Mouse (Mus musculus) spleen, postnatal 36 days (tissue): ENCODE measurements around the gene Smarcd1.
"Not testable (repeated sequence)": the region's sequence is repeated elsewhere in the genome, so short reads cannot be mapped to it uniquely, and the experiment has no call there.

ENCODE experiments used
- DNase-seq, 2 experiments: peaks; one replicate each; pipeline ENCODE4 v3.0.0; 2022; ENCODE audit warnings: low spot score in 2 of 2, mixed read lengths in 1 of 2

The Smarcd1 gene

GRCm38 (mm10) chr15:99714858-99715257, 12.9 kb downstream of the Smarcd1 start:
- DNase-seq: peak; percentile 56 to 64

- DNase-seq: peak; percentile 47 to 68
Measured at GRCm38 (mm10) chr15:99715361-99715865, 13.5 kb downstream of the Smarcd1 start.

- no peak for DNase-seq
Measured at GRCm38 (mm10) chr15:99715982-99716746, 14.2 kb downstream of the Smarcd1 start.

GRCm38 (mm10) chr15:99716814-99717213, 14.9 kb downstream of the Smarcd1 start:
- no peak for DNase-seq

GRCm38 (mm10) chr15:99717386-99718334, 15.7 kb downstream of the Smarcd1 start, which contains the start of gene Gpd1:
Gene Gpd1 (plus strand): TSS chr15:99717515.
- DNase-seq: no peak

- DNase-seq: no peak
Measured at GRCm38 (mm10) chr15:99718461-99719021, 16.6 kb downstream of the Smarcd1 start.

GRCm38 (mm10) chr15:99719865-99720264, 17.9 kb downstream of the Smarcd1 start:
- DNase-seq: no peak

GRCm38 (mm10) chr15:99721921-99722743, 20.2 kb downstream of the Smarcd1 start:
- DNase-seq: no peak

GRCm38 (mm10) chr15:99723120-99723514, 21.2 kb downstream of the Smarcd1 start:
- DNase-seq: no peak

GRCm38 (mm10) chr15:99723515-99724291, 21.8 kb downstream of the Smarcd1 start:
- peak; percentile 14 to 29 for DNase-seq

- peak; percentile 37 to 56 for DNase-seq
Measured at GRCm38 (mm10) chr15:99724292-99725021, 22.5 kb downstream of the Smarcd1 start.

- DNase-seq: peak; percentile 95 to 96
Measured at GRCm38 (mm10) chr15:99725341-99726155, 23.6 kb downstream of the Smarcd1 start, which contains the start of gene Cox14. Gene Cox14 (plus strand): TSS chr15:99725618.

GRCm38 (mm10) chr15:99726549-99726948, 24.6 kb downstream of the Smarcd1 start:
- DNase-seq: no peak

- DNase-seq: not testable (repeated sequence)
Measured at GRCm38 (mm10) chr15:99727039-99727438, 25.1 kb downstream of the Smarcd1 start.

GRCm38 (mm10) chr15:99727525-99727924, 25.6 kb downstream of the Smarcd1 start:
- DNase-seq: no peak

GRCm38 (mm10) chr15:99728211-99728610, 26.3 kb downstream of the Smarcd1 start:
- no peak for DNase-seq

GRCm38 (mm10) chr15:99729056-99729783, 27.3 kb downstream of the Smarcd1 start:
- DNase-seq: no peak

- DNase-seq: no peak
Measured at GRCm38 (mm10) chr15:99731167-99731566, 29.2 kb downstream of the Smarcd1 start.
